Mouse (Mus musculus) CH12.LX (cell line): ENCODE measurements around the gene Ethe1. TPM values are rescaled to one million over a fixed set of nuclear protein-coding genes. Genes with fewer than 3 reads are reported as not detected.

Experiments used
- DNase-seq: peaks from one replicate; pipeline ENCODE4 v3.0.0-alpha.2; 2013; ENCODE audit errors: extremely low read depth
- H3K27ac ChIP-seq: 2 replicates; pipeline ENCODE4 v1.5.1; 2012; ENCODE audit warnings: low read depth, mild to moderate bottlenecking, control low read depth, moderate library complexity; ENCODE audit not compliant: insufficient read depth
- H3K27me3 ChIP-seq: replicated peaks from 2 replicates; pipeline ENCODE3; 2012; ENCODE audit warnings: inconsistent platforms
- H3K36me3 ChIP-seq, 2 experiments: replicated peaks in 1 of 2; 2 replicates each; pipeline versions ENCODE3 to v1.6.1; 2012; ENCODE audit warnings: inconsistent platforms in 1 of 2, low read length in 1 of 2, mild to moderate bottlenecking in 1 of 2, mixed read lengths in 1 of 2, moderate library complexity in 1 of 2; ENCODE audit not compliant: control insufficient read depth in 1 of 2, insufficient read depth in 1 of 2
- H3K4me1 ChIP-seq, 2 experiments: 2 replicates each; pipeline ENCODE4 v1.6.1; 2012; ENCODE audit warnings: inconsistent platforms in 1 of 2, moderate library complexity in 1 of 2; ENCODE audit not compliant: insufficient read depth in 2 of 2, control insufficient read depth in 1 of 2
- H3K4me2 ChIP-seq: 2 replicates; pipeline ENCODE4 v1.6.1; 2012; ENCODE audit warnings: low read depth, mild to moderate bottlenecking, control low read depth; ENCODE audit not compliant: poor library complexity, insufficient read depth, severe bottlenecking
- H3K4me3 ChIP-seq, 3 experiments: fragments of 150-350 bp in 1 of 3; sonication (generic) in 1 of 3; replicated peaks in 1 of 3; 2 replicates each; pipeline versions ENCODE3 to v1.5.1; 2011 to 2012; ENCODE audit warnings: low read depth in 2 of 3, low read length in 2 of 3, mild to moderate bottlenecking in 2 of 3, moderate library complexity in 2 of 3, control low read depth in 1 of 3, improper control_type of control experiment in 1 of 3, inconsistent platforms in 1 of 3, mixed read lengths in 1 of 3; ENCODE audit not compliant: poor library complexity in 1 of 3
- H3K79me2 ChIP-seq: replicated peaks from 2 replicates; pipeline ENCODE4 v1.6.1; 2012; ENCODE audit warnings: mild to moderate bottlenecking, moderate library complexity; ENCODE audit not compliant: control insufficient read depth, poor library complexity, insufficient read depth, severe bottlenecking; ENCODE audit errors: extremely low read depth
- H3K9ac ChIP-seq: 2 replicates; pipeline ENCODE4 v1.6.1; 2012; ENCODE audit warnings: low read depth, mild to moderate bottlenecking, control low read depth, moderate library complexity; ENCODE audit not compliant: insufficient read depth
- H3K9me3 ChIP-seq: replicated peaks from 2 replicates; pipeline ENCODE3; 2012; ENCODE audit warnings: low read length, inconsistent platforms, mixed read lengths
- BHLHE40 ChIP-seq: IDR thresholded peaks from 2 replicates; pipeline ENCODE4 v1.6.1; 2011; ENCODE audit warnings: mild to moderate bottlenecking, low read depth, low read length, improper control_type of control experiment
- CHD1 ChIP-seq: IDR thresholded peaks from 2 replicates; pipeline ENCODE4 v1.6.1; 2012; ENCODE audit warnings: low read depth, low read length, improper control_type of control experiment, inconsistent platforms
- CHD2 ChIP-seq: IDR thresholded peaks from 2 replicates; pipeline ENCODE4 v1.6.1; 2011; ENCODE audit warnings: low read length, improper control_type of control experiment
- EP300 ChIP-seq: IDR thresholded peaks from 2 replicates; pipeline ENCODE4 v1.6.1; 2011; ENCODE audit warnings: low read length, improper control_type of control experiment
- GABPA ChIP-seq: IDR thresholded peaks from 2 replicates; pipeline ENCODE4 v1.6.1; 2012; ENCODE audit warnings: low read depth, low read length, improper control_type of control experiment, inconsistent platforms; ENCODE audit not compliant: insufficient replicate concordance
- HCFC1 ChIP-seq: IDR thresholded peaks from 2 replicates; pipeline ENCODE4 v1.6.1; 2012; ENCODE audit warnings: low read depth, mild to moderate bottlenecking, inconsistent platforms, low read length, improper control_type of control experiment
- JUN ChIP-seq: IDR thresholded peaks from 2 replicates; pipeline ENCODE4 v1.6.1; 2011; ENCODE audit warnings: low read depth, mild to moderate bottlenecking, low read length, improper control_type of control experiment, moderate library complexity; ENCODE audit not compliant: insufficient read depth
- KAT2A ChIP-seq: IDR thresholded peaks from 2 replicates; pipeline ENCODE4 v1.6.1; 2012; ENCODE audit warnings: low read length, improper control_type of control experiment, inconsistent platforms; ENCODE audit not compliant: insufficient replicate concordance
- MAX ChIP-seq: IDR thresholded peaks from 2 replicates; pipeline ENCODE4 v1.6.1; 2011; ENCODE audit warnings: low read length, improper control_type of control experiment
- MEF2A ChIP-seq: IDR thresholded peaks from 2 replicates; pipeline ENCODE4 v1.6.1; 2014; ENCODE audit warnings: low read depth, mild to moderate bottlenecking, inconsistent platforms, low read length, improper control_type of control experiment, borderline replicate concordance
- MYC ChIP-seq: IDR thresholded peaks from 2 replicates; pipeline ENCODE4 v1.6.1; 2011; ENCODE audit warnings: low read depth, mild to moderate bottlenecking, improper control_type of control experiment, low read length
- NRF1 ChIP-seq: IDR thresholded peaks from 2 replicates; pipeline ENCODE4 v1.6.1; 2014; ENCODE audit warnings: low read depth, mild to moderate bottlenecking, inconsistent platforms, low read length, improper control_type of control experiment, moderate library complexity
- PAX5 ChIP-seq: IDR thresholded peaks from 2 replicates; pipeline ENCODE4 v1.6.1; 2012; ENCODE audit warnings: low read length, inconsistent platforms, mixed read lengths
- POLR2AphosphoS2 ChIP-seq: IDR thresholded peaks from 2 replicates; pipeline ENCODE4 v1.6.1; 2011; ENCODE audit warnings: low read depth, low read length, improper control_type of control experiment
- RAD21 ChIP-seq: IDR thresholded peaks from 2 replicates; pipeline ENCODE4 v1.6.1; 2011; ENCODE audit warnings: low read depth, mild to moderate bottlenecking, low read length, improper control_type of control experiment, moderate library complexity
- RCOR1 ChIP-seq: conservative IDR thresholded peaks from 2 replicates; pipeline ENCODE4 v1.6.1; 2012; ENCODE audit warnings: low read depth, mild to moderate bottlenecking, inconsistent platforms, low read length, improper control_type of control experiment
- SIN3A ChIP-seq: IDR thresholded peaks from 2 replicates; pipeline ENCODE4 v1.6.1; 2012; ENCODE audit warnings: low read length, improper control_type of control experiment, inconsistent platforms
- TCF12 ChIP-seq: IDR thresholded peaks from 2 replicates; pipeline ENCODE4 v1.6.1; 2014; ENCODE audit warnings: low read depth, mild to moderate bottlenecking, inconsistent platforms, low read length, improper control_type of control experiment
- UBTF ChIP-seq: IDR thresholded peaks from 2 replicates; pipeline ENCODE4 v1.6.1; 2012; ENCODE audit warnings: low read depth, mild to moderate bottlenecking, inconsistent platforms, low read length, improper control_type of control experiment, moderate library complexity
- USF1 ChIP-seq: IDR thresholded peaks from 2 replicates; pipeline ENCODE4 v1.6.1; 2014; ENCODE audit warnings: low read depth, mild to moderate bottlenecking, inconsistent platforms, low read length, improper control_type of control experiment
- USF2 ChIP-seq: conservative IDR thresholded peaks from 2 replicates; pipeline ENCODE4 v1.6.1; 2011; ENCODE audit warnings: low read depth, low read length, improper control_type of control experiment
- ZC3H11A ChIP-seq: IDR thresholded peaks from 2 replicates; pipeline ENCODE4 v1.6.1; 2012; ENCODE audit warnings: low read depth, mild to moderate bottlenecking, inconsistent platforms, low read length, improper control_type of control experiment
- ZMIZ1 ChIP-seq: IDR thresholded peaks from 2 replicates; pipeline ENCODE4 v1.6.1; 2012; ENCODE audit warnings: low read depth, mild to moderate bottlenecking, inconsistent platforms, low read length, improper control_type of control experiment
- dilution Hi-C: fragments of 300-500 bp; cut with MboI; formaldehyde crosslinking; loops from 2 replicates; pipeline ENCODE4 v1.14.3; 2020; ENCODE audit warnings: low sequenced_read_pairs; ENCODE audit not compliant: extremely low pct_unique_long_range_greater_than_20kb, extremely low pct_ligation_motif_present
- in situ Hi-C: fragments of 300-500 bp; cut with MboI; formaldehyde crosslinking; loops from 3 replicates; pipeline ENCODE4 v1.14.3; 2019; ENCODE audit warnings: low sequenced_read_pairs, low pct_ligation_motif_present, low pct_unique_long_range_greater_than_20kb, mixed read lengths
- polyA plus RNA-seq: library from polyadenylated mRNA; unstranded; fragments of >175 nt; gene quantifications from 2 replicates; pipeline ENCODE4 v1.2.1, GENCODE M21; 2012; ENCODE audit warnings: low read depth; ENCODE audit not compliant: insufficient read length
- total RNA-seq, 2 experiments: library from RNA; depleted of rRNA; stranded (reverse); fragments of 300-350 nt in 1 of 2; fragments of >200 nt in 1 of 2; gene quantifications; 2 replicates each; pipeline ENCODE4 v1.2.3; 2012 to 2014

Ethe1 gene
- total and polyA plus RNA-seq, 3 experiments = 22.8 to 32.0 (median 24.1) TPM

GRCm38 (mm10) chr7:24629672-24630071 lies 42.3 kb downstream of the Ethe1 start:
- Histone ChIP-seq H3K9ac (no peak overlapping the region), H3K4me3 (no peak overlapping the region), H3K4me1 (no peaks in the 10 kb centered on the region), H3K27ac (no peak overlapping the region), H3K36me3 (peaks cover 6 to 24% of the 10 kb centered on the region in 2 experiments), H3K4me2 (no peak overlapping the region), H3K9me3 (peaks cover 2% of the 10 kb centered on the region), H3K79me2 (no peaks in the 10 kb centered on the region), H3K27me3 (no peaks in the 10 kb centered on the region)
- no peak for DNase-seq
- in situ Hi-C loops = no loop called here
- TF ChIP-seq GABPA (no peak), KAT2A (no peak), RCOR1 (no peak), EP300 (no peak), SIN3A (no peak), USF2 (no peak), JUN (no peak), NRF1 (no peak), ZC3H11A (no peak), RAD21 (no peak), CHD1 (no peak), MEF2A (no peak), POLR2AphosphoS2 (no peak), MYC (no peak), ZMIZ1 (no peak)
- dilution Hi-C loops = no loop called here

DNA sequence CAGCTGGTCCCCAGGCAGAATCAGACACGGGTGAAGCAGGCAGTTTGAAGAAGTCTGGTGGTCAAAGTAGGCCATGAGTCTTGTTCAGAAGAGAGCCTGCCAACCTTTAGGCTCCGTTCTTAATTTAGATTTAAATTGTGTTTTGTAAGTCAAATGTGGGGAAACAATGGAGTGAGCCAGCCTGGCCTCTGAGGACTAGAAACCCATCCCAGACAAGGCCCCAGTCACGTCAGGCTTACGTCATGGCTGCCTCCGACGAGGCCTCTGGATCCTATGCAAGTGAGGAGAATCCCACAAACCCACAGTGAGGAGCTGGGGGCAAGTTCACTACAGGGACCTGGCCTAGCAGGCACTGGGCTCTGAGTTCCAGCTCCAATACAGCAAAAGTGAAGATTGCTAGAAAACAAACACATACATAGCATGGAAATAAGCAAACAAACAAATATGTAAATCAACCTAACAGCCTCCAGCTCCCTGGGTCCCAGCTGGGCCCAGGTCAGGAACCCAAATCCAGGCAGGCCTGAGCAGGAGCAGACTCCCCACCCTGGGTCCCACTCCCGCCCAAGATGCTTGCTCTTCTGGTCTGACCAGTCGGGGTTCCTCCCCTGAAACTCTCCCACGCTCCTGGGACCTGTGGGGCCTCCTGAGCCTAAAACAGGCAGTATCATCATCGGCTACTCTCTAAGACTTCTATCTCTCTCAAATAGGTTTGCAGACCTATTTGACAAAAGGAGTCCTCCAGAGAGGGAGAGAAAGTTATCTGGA lies 43.0 kb downstream of the Ethe1 start:
- Histone ChIP-seq H3K4me3 (no peak overlapping the region), H3K27ac (no peak overlapping the region), H3K27me3 (no peaks in the 10 kb centered on the region), H3K79me2 (no peaks in the 10 kb centered on the region), H3K9ac (no peak overlapping the region), H3K36me3 (peaks cover 6 to 21% of the 10 kb centered on the region in 2 experiments), H3K4me1 (no peaks in the 10 kb centered on the region), H3K4me2 (no peak overlapping the region), H3K9me3 (peaks cover 2% of the 10 kb centered on the region)
- DNase-seq = no peak
- dilution Hi-C loops = no loop called here
- in situ Hi-C loops = no loop called here
- TF ChIP-seq MEF2A (no peak), UBTF (no peak), ZC3H11A (no peak), TCF12 (no peak), MAX (no peak), CHD2 (no peak), BHLHE40 (no peak), PAX5 (no peak), USF1 (no peak), HCFC1 (no peak), USF2 (no peak), KAT2A (no peak)
